Mouse (Mus musculus): ENCODE measurements around the gene Ptma. TPM values are rescaled to one million over a fixed set of nuclear protein-coding genes. Genes with fewer than 3 reads are reported as not detected.
"Not testable (repeated sequence)": the region's sequence is repeated elsewhere in the genome, so short reads cannot be mapped to it uniquely, and the experiment has no call there.

The Ptma gene
- 100 to 1,000 TPM; 448 to 514 (median 510) TPM for total RNA-seq (2022)

- DNase-seq = peak; percentile 99
These were observed at the start of gene Ptma for GRCm38 (mm10) chr1:86526116-86526788. TSS of gene Ptma (plus strand) at chr1:86526726.

GRCm38 (mm10) chr1:86477738-86478285, 48.7 kb upstream of the Ptma start:
- no peak for DNase-seq

GRCm38 (mm10) chr1:86479099-86479825, 47.3 kb upstream of the Ptma start:
- no peak for DNase-seq

- no peak for DNase-seq
These were observed 46.2 kb upstream of the Ptma start for GRCm38 (mm10) chr1:86480288-86480687.

GRCm38 (mm10) chr1:86480735-86481447, 45.6 kb upstream of the Ptma start:
- DNase-seq = no peak

GRCm38 (mm10) chr1:86481468-86481867, 45.1 kb upstream of the Ptma start:
- no peak for DNase-seq

GRCm38 (mm10) chr1:86482288-86482687, 44.2 kb upstream of the Ptma start:
- DNase-seq = no peak

GRCm38 (mm10) chr1:86482761-86483160, 43.8 kb upstream of the Ptma start:
- no peak for DNase-seq

- DNase-seq = no peak
These were observed 41.2 kb upstream of the Ptma start for GRCm38 (mm10) chr1:86485346-86485745.

- not testable (repeated sequence) for DNase-seq
These were observed 40.7 kb upstream of the Ptma start for GRCm38 (mm10) chr1:86485858-86486257.

- DNase-seq = no peak
These were observed 39.7 kb upstream of the Ptma start for GRCm38 (mm10) chr1:86486703-86487294.

GRCm38 (mm10) chr1:86487295-86487907, 39.1 kb upstream of the Ptma start:
- peak; percentile 99 for DNase-seq

GRCm38 (mm10) chr1:86487908-86488314, 38.6 kb upstream of the Ptma start:
- no peak for DNase-seq

GRCm38 (mm10) chr1:86488326-86488725, 38.2 kb upstream of the Ptma start:
- no peak for DNase-seq

- DNase-seq = no peak
These were observed 37.8 kb upstream of the Ptma start for GRCm38 (mm10) chr1:86488774-86489173.

- no peak for DNase-seq
These were observed 36.6 kb upstream of the Ptma start for GRCm38 (mm10) chr1:86489901-86490300.

- DNase-seq = no peak
These were observed 35.8 kb upstream of the Ptma start for GRCm38 (mm10) chr1:86490697-86491096.

GRCm38 (mm10) chr1:86491533-86492094, 34.9 kb upstream of the Ptma start:
- no peak for DNase-seq

GRCm38 (mm10) chr1:86492095-86493070, 34.1 kb upstream of the Ptma start:
- no peak for DNase-seq

- DNase-seq = no peak
These were observed 32.7 kb upstream of the Ptma start for GRCm38 (mm10) chr1:86493783-86494182.

- no peak for DNase-seq
These were observed 30.2 kb upstream of the Ptma start for GRCm38 (mm10) chr1:86496340-86496739.

Data from adrenal gland, adult 8-10 months (tissue).